Mouse (Mus musculus): Measurements from ENCODE around the gene Zfp607b. TPM values are rescaled to one million over a fixed set of nuclear protein-coding genes. Genes with fewer than 3 reads are reported as not detected.

Gene Zfp607b
- total RNA-seq, 2 experiments from 2014 or later, result 0.62 to 0.69 TPM

DNA sequence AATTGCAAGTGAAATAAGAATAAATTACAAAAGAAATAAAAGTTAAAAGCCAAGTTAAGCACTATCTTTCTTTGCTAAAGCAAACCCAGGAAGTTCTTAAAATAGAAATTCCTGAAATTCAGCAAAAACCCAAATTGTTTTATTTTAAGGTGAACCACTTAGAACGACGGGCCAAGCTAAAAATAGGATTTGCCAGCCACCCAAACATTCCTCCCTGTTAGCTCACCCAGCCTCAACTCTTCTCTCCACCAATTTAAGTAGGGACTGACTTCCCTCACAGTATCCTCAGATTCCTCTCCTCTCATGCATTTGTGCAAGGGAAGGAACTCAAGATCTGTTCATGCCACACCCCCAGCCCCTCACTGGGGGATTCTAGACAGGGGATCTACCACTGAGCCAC is 5.9 kb upstream of the Zfp607b start:
- intact Hi-C loops (cut with DNase I), result no loop called here

DNA sequence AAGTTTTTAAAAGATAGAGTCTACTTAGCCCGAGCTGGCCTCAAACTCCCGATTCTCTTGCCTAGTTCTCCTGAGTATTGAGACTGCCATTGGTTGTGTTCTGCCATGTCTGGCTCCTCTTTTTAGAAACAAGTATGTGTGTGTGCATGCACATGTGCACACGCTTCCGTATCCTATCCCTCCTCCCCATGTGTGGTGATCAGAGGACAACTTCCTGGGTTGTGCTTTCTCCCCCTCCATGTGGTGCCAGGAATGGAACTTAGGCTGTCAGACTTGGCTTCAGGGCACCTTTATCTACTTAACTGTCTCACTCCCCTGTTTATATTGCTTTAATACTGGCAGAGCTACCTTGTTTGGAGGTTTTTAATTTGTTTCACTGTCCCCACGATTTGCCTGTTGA is 3.9 kb upstream of the Zfp607b start:
- intact Hi-C loops (cut with DNase I), result loop anchor here (1.0 to 5.0 kb wide), 4 partner anchors 34 to 348 kb away; partner anchors contain the start of genes Akt2 and Ltbp4
- no peak for DNase-seq

More for the DNA sequence above, 5.9 kb upstream of the Zfp607b start:
- DNase-seq, result no peak

DNA sequence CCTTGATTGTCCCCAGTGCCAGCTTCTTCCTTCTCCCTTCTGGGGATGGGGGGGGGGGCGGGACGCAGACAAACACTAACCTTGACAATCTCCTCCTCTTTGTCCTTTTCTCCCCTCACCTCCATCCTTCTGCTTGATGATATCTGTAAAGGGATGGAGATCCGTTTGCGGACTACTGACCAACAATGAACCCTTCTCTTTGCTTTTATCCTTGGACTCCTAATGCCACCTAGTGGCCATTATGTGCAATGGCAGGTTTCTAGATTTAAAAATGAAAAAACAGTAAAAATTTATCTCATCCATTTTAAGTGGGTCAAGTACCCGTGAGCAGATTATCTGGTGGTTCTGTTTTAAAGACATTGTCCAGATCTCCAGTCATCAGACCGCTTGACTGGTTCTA is 3.5 kb upstream of the Zfp607b start:
- DNase-seq, result peak in 1 of 2 experiments; percentile 32
- intact Hi-C loops (cut with DNase I), result loop anchor here (1.0 to 5.0 kb wide), 4 partner anchors 34 to 349 kb away; partner anchors contain the start of genes Akt2 and Ltbp4

DNA sequence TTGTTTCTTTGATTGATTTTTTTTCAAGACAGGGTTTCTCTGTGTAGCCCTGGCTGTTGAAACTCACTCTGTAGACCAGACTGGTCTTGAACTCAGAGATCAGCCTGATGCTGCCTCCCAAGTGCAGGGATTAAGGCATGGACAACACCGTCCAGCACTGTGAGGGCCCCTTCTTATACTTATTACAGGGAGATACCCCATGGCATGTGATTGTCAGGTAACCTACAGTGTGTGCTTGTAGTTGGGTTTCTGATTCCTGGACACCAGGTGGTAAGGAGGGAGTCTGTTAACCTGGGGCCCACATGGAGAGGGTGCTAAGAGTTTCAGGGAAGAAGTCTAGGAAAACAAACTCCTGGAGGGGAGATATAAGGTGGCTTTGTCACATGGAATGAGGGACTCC is 2.1 kb upstream of the Zfp607b start:
- intact Hi-C loops (cut with DNase I), result loop anchor here (5.0 kb wide), 2 partner anchors 40 to 95 kb away; partner anchors contain the start of gene Akt2
- DNase-seq, result no peak

DNA sequence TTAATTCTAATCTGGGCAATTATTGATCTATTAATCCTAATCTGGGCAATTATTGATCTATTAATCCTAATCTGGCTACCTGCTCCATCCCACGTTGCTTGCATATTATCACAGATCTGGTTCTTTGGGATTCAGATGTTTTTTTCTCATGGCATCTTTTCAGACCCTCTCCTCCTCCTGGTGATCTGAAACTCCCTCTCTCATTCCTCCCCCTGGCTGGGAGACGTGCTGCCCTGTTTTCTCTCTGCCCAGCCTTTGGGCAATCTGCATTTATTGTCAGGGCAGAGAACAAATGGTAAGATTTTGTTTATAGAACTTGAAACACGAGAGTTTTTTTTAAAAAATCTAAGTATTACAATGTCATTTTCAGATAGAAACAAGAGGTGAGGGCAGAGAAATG is 1.3 kb upstream of the Zfp607b start:
- no peak for DNase-seq
- intact Hi-C loops (cut with DNase I), result loop anchor here (5.0 kb wide), 2 partner anchors 39 to 96 kb away; partner anchors contain the start of gene Akt2

DNA sequence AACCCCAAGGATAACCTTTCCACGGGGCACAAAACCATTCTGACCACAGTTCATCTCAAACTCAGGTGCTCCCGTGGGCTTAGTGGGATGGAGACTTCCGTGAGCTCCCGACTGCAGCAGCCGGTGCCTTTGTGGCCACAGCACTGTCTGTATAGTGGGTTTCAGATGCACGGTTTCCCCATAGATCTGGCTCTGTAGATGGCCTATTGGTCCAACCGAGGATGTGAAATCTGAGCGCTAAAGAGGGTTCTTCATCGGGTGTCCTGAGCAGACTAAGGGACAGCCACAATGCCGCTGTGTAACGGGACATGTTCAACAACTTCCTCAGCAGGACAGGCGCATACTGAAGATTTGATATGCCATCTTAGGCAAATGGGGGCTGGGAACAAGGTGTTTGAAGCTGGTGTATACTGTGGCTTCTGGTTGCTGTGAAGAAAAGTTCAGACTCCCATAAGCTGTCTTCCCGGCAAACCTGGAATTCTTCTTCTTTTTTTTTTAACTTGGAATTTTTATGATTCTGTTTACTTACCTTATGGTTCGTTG is 823 bp upstream of the Zfp607b start:
- intact Hi-C loops (cut with DNase I), result loop anchor here (5.0 kb wide), 2 partner anchors 39 to 96 kb away; partner anchors contain the start of gene Akt2
- DNase-seq, result no peak

DNA sequence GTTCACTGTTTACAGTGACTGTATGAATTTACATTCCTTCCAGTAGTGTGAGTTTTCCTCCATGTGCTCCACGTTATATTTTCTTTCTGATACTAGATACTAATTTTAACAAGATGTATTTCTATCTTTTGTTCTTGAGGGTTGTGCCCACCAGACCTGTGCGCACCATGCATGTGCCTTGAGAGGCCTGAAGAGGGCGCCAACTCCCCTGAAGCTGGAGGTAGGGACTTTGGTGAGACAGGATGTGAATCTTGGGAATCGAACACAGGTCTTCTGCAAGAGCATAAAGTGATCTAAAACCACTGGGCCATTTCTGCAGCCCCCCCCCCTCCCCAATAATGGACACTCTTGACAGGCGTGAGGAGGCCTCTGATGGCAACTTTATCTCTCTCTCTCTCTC is 1.9 kb downstream of the Zfp607b start:
- intact Hi-C loops (cut with DNase I), result loop anchor here (2.0 kb wide), 1 partner anchor 242 kb away; no protein-coding TSS in a partner anchor
- peak in 1 of 2 experiments; percentile 44 for DNase-seq

DNA sequence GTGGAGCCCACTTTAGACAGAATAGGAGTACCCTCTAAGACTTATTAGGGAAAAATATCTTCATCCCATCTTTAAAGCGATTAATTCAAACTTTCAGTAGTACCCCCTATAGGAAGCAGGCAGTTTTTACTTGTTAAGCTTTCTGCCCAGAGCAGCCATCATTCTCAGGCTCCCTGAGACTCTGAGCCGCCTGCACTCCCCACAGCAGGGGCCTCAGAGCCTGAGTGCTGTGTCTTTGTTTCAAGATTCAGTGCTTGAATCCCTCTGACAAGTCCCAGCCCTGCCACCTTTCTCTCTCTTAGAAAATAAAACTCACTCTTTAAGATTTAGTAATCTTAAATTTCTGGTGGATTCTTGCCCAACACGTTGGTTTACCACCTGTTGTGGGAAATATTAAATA is 7.6 kb downstream of the Zfp607b start:
- DNase-seq, result no peak
- intact Hi-C loops (cut with DNase I), result no loop called here

DNA sequence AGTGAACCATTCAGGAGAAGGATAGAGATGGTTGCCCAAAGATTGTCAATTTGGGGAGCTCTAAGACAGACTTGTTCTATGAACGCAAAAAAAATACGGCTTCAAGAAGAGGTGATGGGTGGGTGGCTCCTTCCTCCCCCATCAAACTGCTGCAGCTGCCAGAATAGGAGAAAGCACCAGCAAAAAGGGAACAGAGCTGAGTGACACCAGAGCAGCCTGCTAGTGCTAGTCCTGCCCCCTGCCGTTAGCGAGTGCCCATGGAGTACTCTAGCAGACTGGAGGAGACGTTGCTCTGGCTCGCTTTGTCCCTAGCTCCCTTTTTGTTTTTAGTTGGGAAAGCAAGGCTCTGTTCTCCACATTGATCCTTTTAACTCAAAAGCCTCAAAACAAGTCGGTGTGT is 21.3 kb downstream of the Zfp607b start:
- intact Hi-C loops (cut with DNase I), result no loop called here
- DNase-seq, result no peak

DNA sequence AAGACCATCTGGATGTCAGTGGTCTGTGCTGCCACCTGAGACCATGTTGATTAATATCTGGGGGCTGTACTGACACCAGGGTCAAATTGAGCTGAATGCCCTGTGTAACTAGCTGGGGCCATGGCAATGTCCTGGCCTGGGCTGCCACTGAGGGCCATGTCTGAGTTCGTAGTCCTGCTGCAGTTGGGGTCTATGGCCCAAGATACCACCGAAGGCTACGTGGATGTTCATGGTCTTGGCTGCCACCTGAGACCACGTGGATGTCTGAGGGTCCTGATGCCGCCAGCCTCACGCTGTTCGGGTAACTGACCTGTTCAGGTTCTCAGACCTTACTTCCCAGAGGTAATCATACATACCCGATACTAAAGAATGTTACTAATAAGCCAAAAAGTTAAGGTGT is 32.8 kb downstream of the Zfp607b start:
- DNase-seq, result no peak
- intact Hi-C loops (cut with DNase I), result no loop called here

DNA sequence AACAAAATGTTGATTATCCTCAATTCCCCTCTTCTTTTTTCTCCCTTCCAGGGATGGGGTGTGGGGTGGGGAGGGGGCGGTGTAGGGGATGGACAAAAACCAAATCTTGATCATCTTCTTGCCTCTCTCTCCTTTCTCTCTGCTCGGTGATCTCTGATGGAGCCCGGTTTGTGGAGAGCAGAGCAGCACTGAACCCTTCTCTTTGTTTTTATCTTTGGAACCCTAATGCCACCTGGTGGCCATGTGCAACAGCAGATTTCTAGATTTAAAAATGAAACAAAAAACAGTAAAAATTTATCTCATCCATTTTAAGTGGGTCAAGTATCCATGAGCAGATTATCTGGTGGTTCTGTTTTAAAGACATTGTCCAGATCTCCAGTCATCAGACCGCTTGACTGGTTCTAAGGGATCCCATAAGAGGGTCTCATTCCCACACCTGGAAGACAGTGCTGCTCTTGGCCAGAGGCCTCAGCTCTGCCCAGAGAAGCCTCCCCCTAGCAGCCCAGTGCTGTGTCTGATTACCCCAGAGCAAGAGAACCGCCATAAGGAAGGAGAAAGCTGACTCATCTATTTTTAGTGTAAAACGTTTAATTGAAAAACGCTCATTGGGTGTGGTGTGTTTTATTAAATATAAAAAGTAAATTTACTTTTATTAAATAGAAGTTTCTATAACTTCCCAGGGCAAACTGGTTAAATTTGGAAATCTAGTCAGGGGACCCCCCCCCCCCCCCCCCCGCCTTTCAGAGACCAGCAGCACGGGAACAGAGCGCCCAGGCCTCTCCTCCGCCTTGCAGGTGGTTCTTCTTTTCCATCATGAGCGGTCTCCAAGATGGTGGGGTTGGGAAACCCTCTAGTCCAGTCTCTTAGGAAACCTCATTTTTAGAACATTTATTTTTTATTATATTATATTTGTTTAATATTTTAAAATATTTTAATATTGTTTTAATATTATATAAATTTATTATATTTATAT is 36.7 kb downstream of the Zfp607b start:
- peak; percentile 37 to 52 for DNase-seq
- intact Hi-C loops (cut with DNase I), result loop anchor here (1.0 to 5.0 kb wide), 3 partner anchors 39 to 207 kb away; partner anchors contain the start of gene Zfp607b

DNA sequence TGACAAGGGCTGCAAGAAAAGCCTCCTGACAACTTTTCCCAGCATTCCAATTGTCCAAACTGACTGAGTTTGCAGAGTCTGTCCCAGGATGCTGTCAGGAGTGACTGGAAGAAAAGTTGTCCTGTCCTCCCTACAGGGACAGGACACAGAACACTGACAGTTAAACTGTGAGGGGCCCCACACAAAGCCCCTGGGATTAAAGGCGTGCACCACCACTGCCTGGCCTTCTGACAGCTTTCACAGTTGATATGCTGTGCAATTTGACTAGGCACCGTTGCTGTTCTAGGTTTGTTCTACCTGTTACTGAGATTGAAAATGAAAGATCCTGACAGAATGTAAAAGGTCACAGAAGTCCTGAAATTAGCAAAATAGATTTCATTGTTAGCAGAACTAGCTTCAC is 38.3 kb downstream of the Zfp607b start:
- DNase-seq, result no peak
- intact Hi-C loops (cut with DNase I), result loop anchor here (2.0 to 5.0 kb wide), 2 partner anchors 40 to 205 kb away; partner anchors contain the start of gene Zfp607b

DNA sequence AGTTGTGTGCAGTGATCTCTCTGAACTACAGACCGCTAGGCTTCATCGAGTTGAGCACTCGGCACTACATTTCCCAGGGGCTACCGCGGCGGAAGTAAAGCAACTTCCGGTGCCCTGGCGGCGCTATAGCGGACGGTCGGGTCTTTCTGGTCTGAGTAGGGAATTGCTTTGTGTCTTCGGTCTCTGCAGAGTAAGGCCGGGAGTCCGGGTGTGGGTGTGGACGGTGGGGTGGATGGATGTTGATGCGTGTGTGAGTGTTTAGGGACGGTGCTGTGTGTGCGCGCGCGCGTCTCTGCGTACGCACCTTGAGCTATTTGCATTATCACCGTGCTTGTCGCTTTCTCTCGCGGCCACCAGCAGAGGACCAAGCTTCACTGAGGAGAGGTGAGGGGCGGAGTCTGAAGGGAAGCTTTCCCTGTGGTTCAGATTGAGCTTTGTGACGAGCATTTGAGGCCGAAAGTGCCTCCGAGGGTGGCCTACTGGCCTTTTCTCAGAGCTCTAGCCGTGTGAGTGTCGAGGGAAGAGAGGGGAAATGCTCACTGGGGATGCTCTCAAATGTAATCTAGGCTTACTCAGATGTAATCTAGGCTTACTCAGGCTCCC is 42.2 kb downstream of the Zfp607b start, which contains the start of gene Zfp60:
TSS of gene Zfp60 (plus strand) at position 109 of the 603 bp plus-strand sequence.
- intact Hi-C loops (cut with DNase I), result no loop called here

DNA sequence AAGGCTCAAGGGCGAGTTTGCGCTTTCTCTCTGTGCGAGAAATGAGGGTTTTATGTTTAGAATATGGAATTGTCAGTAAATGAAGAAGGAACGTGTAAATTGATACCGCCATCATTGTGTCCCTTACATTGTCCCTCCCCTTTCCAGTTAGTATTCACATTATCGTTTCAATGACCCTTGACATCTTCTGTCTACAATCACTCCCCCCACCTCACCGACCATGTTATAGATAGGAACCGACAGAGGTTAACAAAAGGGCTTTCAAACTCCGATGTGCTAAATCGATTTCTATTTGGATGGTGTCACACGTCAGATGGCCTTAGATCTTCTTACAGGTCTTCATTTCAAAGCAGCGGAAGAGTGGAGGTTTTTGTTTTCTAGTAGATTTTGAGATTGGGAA is 42.8 kb downstream of the Zfp607b start:
- DNase-seq, result no peak
- intact Hi-C loops (cut with DNase I), result loop anchor here (1.0 kb wide), 1 partner anchor 72 kb away; no protein-coding TSS in a partner anchor

More for the DNA sequence above, 42.2 kb downstream of the Zfp607b start, which contains the start of gene Zfp60:
- peak; percentile 90 to 91 for DNase-seq

DNA sequence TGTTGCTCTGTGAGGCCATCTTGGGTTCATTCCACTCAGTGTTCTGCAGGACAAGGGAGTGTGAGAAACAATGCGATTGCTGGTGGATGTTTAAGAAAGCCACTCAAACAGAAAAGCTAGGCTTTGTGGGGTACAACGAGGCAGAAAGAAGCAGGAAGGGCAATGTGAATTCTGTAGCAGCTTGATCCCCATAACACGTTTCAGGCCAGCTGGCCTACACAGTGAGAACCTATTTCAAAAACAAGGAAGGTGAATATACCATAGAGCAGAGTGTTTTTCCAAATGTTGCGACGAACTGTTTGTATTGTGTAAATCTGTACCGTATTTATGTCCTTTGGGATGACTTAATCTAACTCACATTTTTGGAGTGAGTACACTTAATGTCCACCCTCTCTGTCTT is 43.4 kb downstream of the Zfp607b start:
- DNase-seq, result no peak
- intact Hi-C loops (cut with DNase I), result loop anchor here (1.0 kb wide), 1 partner anchor 72 kb away; no protein-coding TSS in a partner anchor

DNA sequence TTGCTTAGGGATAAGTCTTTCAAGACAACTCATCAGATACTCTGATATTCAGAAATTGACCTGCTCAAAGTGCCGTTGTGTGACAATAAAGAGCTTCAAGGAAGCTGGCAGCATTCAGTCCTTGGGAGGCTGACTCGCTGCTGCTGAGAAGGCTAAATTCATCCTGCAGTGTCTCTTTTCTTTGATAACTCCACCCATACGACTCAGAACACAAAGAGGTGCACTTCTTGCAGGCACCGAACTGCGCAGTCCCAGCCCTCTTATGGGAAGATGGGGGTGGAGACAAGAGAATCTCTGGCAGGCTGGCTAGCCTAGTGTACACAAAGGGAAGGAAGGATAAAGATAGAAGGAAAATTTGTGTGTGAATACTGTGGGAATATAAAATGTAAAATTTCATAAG is 46.3 kb downstream of the Zfp607b start:
- intact Hi-C loops (cut with DNase I), result no loop called here
- DNase-seq, result no peak

Other genes with a start within 250 kb of the Zfp607b start
- under 1 TPM; 0.74 to 0.87 TPM for gene Sptbn4, start 241.7 kb upstream of the Zfp607b start, total RNA-seq (2021)
- gene Blvrb, start 241.4 kb upstream of the Zfp607b start, total RNA-seq (2021), result 10 to 100 TPM; 38.2 to 40.8 TPM
- gene Sertad3, start 215.6 kb upstream of the Zfp607b start, total RNA-seq (2021), result 10 to 100 TPM in 1 of 2 experiments, 1 to 10 TPM in 1; 9.1 to 10.4 TPM
- gene Sertad1, start 202.4 kb upstream of the Zfp607b start, total RNA-seq (2021), result 10 to 100 TPM; 13.1 to 13.4 TPM
- gene Prx, start 190.0 kb upstream of the Zfp607b start, total RNA-seq (2021), result 1 to 10 TPM; 3.1 to 3.6 TPM
- under 1 TPM; 0.31 to 0.55 TPM for gene Hipk4, start 166.1 kb upstream of the Zfp607b start, total RNA-seq (2021)
- gene Pld3, start 136.1 kb upstream of the Zfp607b start, total RNA-seq (2021), result 10 to 100 TPM; 32.5 to 35.1 TPM
- gene 2310022A10Rik, start 136.1 kb upstream of the Zfp607b start, total RNA-seq (2021), result 10 to 100 TPM; 60.3 to 65.0 TPM
- 100 to 1,000 TPM; 171 to 174 TPM for gene Akt2, start 97.8 kb upstream of the Zfp607b start, total RNA-seq (2021)
- not detected for gene Ttc9b, start 35.4 kb upstream of the Zfp607b start, total RNA-seq (2021)
- gene Map3k10, start 14.7 kb upstream of the Zfp607b start, total RNA-seq (2021), result 10 to 100 TPM; 18.1 to 18.9 TPM
- 10 to 100 TPM in 1 of 2 experiments, 1 to 10 TPM in 1; 7.4 to 11.2 TPM for gene Zfp60, start 42.0 kb downstream of the Zfp607b start, total RNA-seq (2021)
- gene Zfp626, start 117.9 kb downstream of the Zfp607b start, total RNA-seq (2021), result 1 to 10 TPM; 4.8 to 6.7 TPM
- gene Zfp59, start 149.3 kb downstream of the Zfp607b start, total RNA-seq (2021), result 1 to 10 TPM; 2.6 to 3.6 TPM
- gene Zfp607a, start 168.2 kb downstream of the Zfp607b start, total RNA-seq (2021), result 1 to 10 TPM; 3.4 to 5.1 TPM
- 1 to 10 TPM; 6.2 to 8.5 TPM for gene Zfp974, start 240.1 kb downstream of the Zfp607b start, total RNA-seq (2021)